Mouse (Mus musculus) stomach, postnatal 0 days (tissue): ENCODE measurements around the gene Aifm2. TPM values are rescaled to one million over a fixed set of nuclear protein-coding genes. Genes with fewer than 3 reads are reported as not detected.

Experiments
- ATAC-seq: fragments of 200-750 bp; cut with Nextera tagmentation; 2 replicates; pipeline ENCODE4 v1.8.0; 2017; ENCODE audit not compliant: low FRiP score, low TSS enrichment
- DNase-seq: peaks from one replicate; pipeline ENCODE4 v3.0.0-alpha.2; 2016; ENCODE audit warnings: low spot score
- H3K27ac ChIP-seq: fragments of 300-500 bp; sonication (generic); replicated peaks from 2 replicates; pipeline ENCODE4 v1.5.1; 2014; ENCODE audit warnings: mild to moderate bottlenecking, control low read depth
- H3K27me3 ChIP-seq: fragments of 300-500 bp; sonication (generic); 2 replicates; pipeline ENCODE4 v1.6.1; 2014; ENCODE audit warnings: low read length; ENCODE audit not compliant: control insufficient read depth, insufficient read depth
- H3K36me3 ChIP-seq: fragments of 300-500 bp; sonication (generic); 2 replicates; pipeline ENCODE4 v1.6.1; 2014; ENCODE audit warnings: low read length, mixed read lengths; ENCODE audit not compliant: control insufficient read depth, insufficient read depth
- H3K4me1 ChIP-seq: fragments of 300-500 bp; sonication (generic); replicated peaks from 2 replicates; pipeline ENCODE4 v1.6.1; 2014; ENCODE audit warnings: antibody characterized with exemption; ENCODE audit not compliant: control insufficient read depth, insufficient read depth
- H3K4me2 ChIP-seq: fragments of 300-500 bp; sonication (generic); replicated peaks from 2 replicates; pipeline ENCODE4 v1.6.1; 2014; ENCODE audit warnings: low read depth, mild to moderate bottlenecking, control low read depth, moderate library complexity
- H3K4me3 ChIP-seq: fragments of 300-500 bp; sonication (generic); 2 replicates; pipeline ENCODE4 v1.5.1; 2014; ENCODE audit warnings: low read depth, low read length, control low read depth
- H3K9ac ChIP-seq: fragments of 300-500 bp; sonication (generic); 2 replicates; pipeline ENCODE4 v1.6.1; 2014; ENCODE audit warnings: mild to moderate bottlenecking, low read length, control low read depth, mixed read lengths
- H3K9me3 ChIP-seq: fragments of 300-500 bp; sonication (generic); 2 replicates; pipeline ENCODE4 v1.6.1; 2016; ENCODE audit warnings: low read length; ENCODE audit not compliant: control insufficient read depth
- CTCF ChIP-seq: IDR thresholded peaks from 2 replicates; pipeline ENCODE4 v1.5.1; 2016; ENCODE audit warnings: antibody characterized with exemption, low read depth, mild to moderate bottlenecking, moderate library complexity
- EP300 ChIP-seq: optimal IDR thresholded peaks from 2 replicates; pipeline ENCODE3; 2016; ENCODE audit warnings: antibody characterized with exemption
- WGBS: fragments of 180-500 bp; shearing (Covaris S2); extraction: QIAGEN DNeasy Blood & Tissue Kit; methylation state at CpG from one replicate; pipeline ENCODE4 v1.1.7; 2014; 5-methylcytosine and 5-hydroxymethylcytosine counted together
- polyA plus RNA-seq: library from polyadenylated mRNA; unstranded; fragments of >200 nt; fragmentation: Nextera tagmentation; extraction: Ambion mirVana; gene quantifications from 2 replicates; pipeline ENCODE4 v1.2.1, GENCODE M21; 2015

Gene Aifm2
- polyA plus RNA-seq, 1 experiment from 2014 or later = 9.2 TPM

- 0 out of 2 replicates have a peak, but pooled peaks cover 9% of the 10 kb centered on the region for H3K36me3 ChIP-seq
Measured at GRCm38 (mm10) chr10:61745133-61745532, 30.1 kb downstream of the Aifm2 start.

GRCm38 (mm10) chr10:61747302-61747701, 32.2 kb downstream of the Aifm2 start:
- WGBS = 91% methylated on average over 13 of the region's 13 CpGs
- H3K4me1 ChIP-seq = no peaks in the 10 kb centered on the region
- no peak overlapping the region for H3K4me2 ChIP-seq
- no peaks in the 10 kb centered on the region for H3K27me3 ChIP-seq
- 0 out of 2 replicates have a peak, but pooled peaks cover 7% of the 10 kb centered on the region for H3K36me3 ChIP-seq
- H3K9ac ChIP-seq = no peak overlapping the region
- no peak for ATAC-seq
- no peak overlapping the region for H3K27ac ChIP-seq
- no peak overlapping the region for H3K4me3 ChIP-seq
- no peak for DNase-seq
- no peak for TF ChIP-seq EP300
- TF ChIP-seq CTCF = no peak
- H3K9me3 ChIP-seq = no peaks in the 10 kb centered on the region

More at GRCm38 (mm10) chr10:61745133-61745532, 30.1 kb downstream of the Aifm2 start:
- H3K9ac ChIP-seq = no peak overlapping the region
- H3K4me1 ChIP-seq = no peaks in the 10 kb centered on the region
- no peak overlapping the region for H3K27ac ChIP-seq
- H3K4me3 ChIP-seq = no peak overlapping the region
- H3K9me3 ChIP-seq = no peaks in the 10 kb centered on the region
- DNase-seq (peak; percentile 29), ATAC-seq (no peak)
- 90% methylated on average over 4 of the region's 4 CpGs for WGBS
- TF ChIP-seq CTCF = peak; percentile 61
- TF ChIP-seq EP300 = no peak
- no peak overlapping the region for H3K4me2 ChIP-seq
- no peaks in the 10 kb centered on the region for H3K27me3 ChIP-seq

DNA sequence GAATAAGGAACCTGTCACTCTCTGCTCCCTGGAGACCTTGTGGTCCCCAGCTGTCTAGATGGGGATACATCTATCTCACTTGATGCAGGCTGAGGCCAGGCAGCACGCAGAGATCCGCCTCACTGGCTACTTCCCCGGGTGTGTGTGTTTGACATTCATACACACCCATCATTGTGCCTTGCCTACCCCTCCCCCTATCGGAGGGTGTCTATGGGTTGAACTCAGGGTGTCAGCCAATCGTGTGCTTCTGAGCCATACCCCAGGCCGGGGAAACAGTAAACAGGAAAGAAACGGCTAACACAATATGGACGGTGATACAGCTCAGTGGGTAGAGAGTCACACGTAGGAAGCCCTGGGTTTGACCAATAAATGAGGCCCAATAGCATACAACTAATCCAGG, 35.0 kb downstream of the Aifm2 start:
- no peak overlapping the region for H3K27ac ChIP-seq
- peaks cover 7% of the 10 kb centered on the region; the same call in 1 of the 2 replicates for H3K36me3 ChIP-seq
- 67% methylated on average over 9 of the region's 9 CpGs for WGBS
- no peaks in the 10 kb centered on the region for H3K4me1 ChIP-seq
- DNase-seq (no peak), ATAC-seq (peak; percentile 72)
- H3K9me3 ChIP-seq = no peaks in the 10 kb centered on the region
- TF ChIP-seq EP300 (no peak), CTCF (no peak)
- no peak overlapping the region for H3K4me3 ChIP-seq
- H3K27me3 ChIP-seq = no peaks in the 10 kb centered on the region
- no peak overlapping the region for H3K9ac ChIP-seq
- H3K4me2 ChIP-seq = no peak overlapping the region

GRCm38 (mm10) chr10:61751534-61752219, 36.6 kb downstream of the Aifm2 start:
- Histone ChIP-seq H3K4me3 (no peak overlapping the region), H3K9ac (no peak overlapping the region), H3K27me3 (no peaks in the 10 kb centered on the region), H3K36me3 (no peaks in the 10 kb centered on the region; the same call in 1 of the 2 replicates), H3K4me2 (no peak overlapping the region), H3K27ac (no peak overlapping the region), H3K9me3 (no peaks in the 10 kb centered on the region), H3K4me1 (no peaks in the 10 kb centered on the region)
- no peak for DNase-seq
- ATAC-seq = 0 out of 2 replicates have a peak, but pooled peaks have one; percentile 31
- WGBS = 66% methylated on average over 20 of the region's 20 CpGs
- TF ChIP-seq CTCF (no peak), EP300 (no peak)

GRCm38 (mm10) chr10:61753071-61753470, 38.0 kb downstream of the Aifm2 start:
- Histone ChIP-seq H3K4me3 (no peak overlapping the region), H3K9me3 (no peaks in the 10 kb centered on the region), H3K4me2 (no peak overlapping the region), H3K27ac (no peak overlapping the region), H3K4me1 (no peaks in the 10 kb centered on the region), H3K27me3 (no peaks in the 10 kb centered on the region), H3K36me3 (no peaks in the 10 kb centered on the region; the same call in 1 of the 2 replicates), H3K9ac (no peak overlapping the region)
- WGBS = 98% methylated on average over 23 of the region's 23 CpGs
- DNase-seq (no peak), ATAC-seq (no peak)
- TF ChIP-seq EP300 = no peak

DNA sequence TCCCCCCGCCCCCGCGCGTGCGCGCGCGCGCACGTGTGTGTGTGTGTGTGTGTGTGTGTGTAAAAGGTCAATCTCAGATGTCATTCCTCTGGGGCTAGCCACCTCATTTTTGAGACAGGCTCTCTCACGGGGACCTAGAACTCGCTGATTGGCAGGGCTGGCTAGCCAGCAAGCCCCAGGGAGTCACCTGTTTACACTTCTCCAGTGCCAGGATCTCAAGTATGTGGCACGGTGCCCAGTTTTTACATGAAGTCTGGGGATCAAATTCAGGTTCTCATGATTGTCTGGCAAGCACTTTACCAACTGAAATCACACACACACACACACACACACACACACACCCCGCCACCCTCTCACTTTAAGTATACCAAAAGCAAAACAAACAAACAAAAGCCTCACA, 42.0 kb downstream of the Aifm2 start:
- 84% methylated on average over 14 of the region's 14 CpGs for WGBS
- peak; percentile 25; the same call in 1 of the 2 replicates for ATAC-seq
- peak; percentile 76 for DNase-seq

More for the DNA sequence above, 42.0 kb downstream of the Aifm2 start:
- Histone ChIP-seq H3K27ac (no peak overlapping the region), H3K9me3 (no peaks in the 10 kb centered on the region), H3K9ac (no peak overlapping the region), H3K4me1 (no peaks in the 10 kb centered on the region), H3K36me3 (no peaks in the 10 kb centered on the region; the same call in 1 of the 2 replicates), H3K27me3 (no peaks in the 10 kb centered on the region), H3K4me2 (no peak overlapping the region), H3K4me3 (no peak overlapping the region)
- TF ChIP-seq CTCF = no peak
- no peak for TF ChIP-seq EP300
